Mouse (Mus musculus) kidney, postnatal 25 days (tissue): ENCODE measurements around the gene Pgm3.

Experiments used
- DNase-seq, 2 experiments: peaks; one replicate each; pipeline ENCODE4 v3.0.0; 2021; ENCODE audit warnings: mixed read lengths in 2 of 2

Gene Pgm3

DNA sequence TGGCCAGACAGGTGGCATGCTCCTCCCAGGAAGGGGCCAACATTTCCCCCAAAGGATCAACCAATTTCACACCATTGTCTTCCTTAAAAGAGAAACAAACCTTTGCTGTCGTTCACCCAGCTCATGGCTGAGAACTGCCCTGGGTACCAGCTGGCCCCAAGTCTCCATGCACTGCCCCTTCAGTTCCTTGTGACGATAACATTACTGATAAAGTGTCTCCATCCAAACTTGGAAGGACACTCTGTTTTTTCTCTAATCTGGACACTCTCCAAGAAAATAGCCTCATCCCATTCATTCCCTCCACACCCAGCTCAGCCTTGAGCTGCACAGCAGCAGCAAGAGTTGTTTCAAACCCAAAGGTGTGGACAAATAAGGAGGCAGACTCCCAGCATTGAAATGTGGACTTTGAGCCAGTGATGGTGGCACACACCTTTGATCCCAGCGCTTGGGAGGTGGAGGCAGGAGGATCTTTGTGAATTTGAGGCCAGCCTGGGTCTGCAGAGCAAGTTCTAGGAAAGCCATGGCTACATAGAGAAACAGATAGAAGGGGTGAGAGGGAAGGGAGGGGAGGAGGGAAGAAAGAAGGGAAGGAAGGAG is 2.2 kb downstream of the Pgm3 start:
- DNase-seq: peak; percentile 21 to 53

DNA sequence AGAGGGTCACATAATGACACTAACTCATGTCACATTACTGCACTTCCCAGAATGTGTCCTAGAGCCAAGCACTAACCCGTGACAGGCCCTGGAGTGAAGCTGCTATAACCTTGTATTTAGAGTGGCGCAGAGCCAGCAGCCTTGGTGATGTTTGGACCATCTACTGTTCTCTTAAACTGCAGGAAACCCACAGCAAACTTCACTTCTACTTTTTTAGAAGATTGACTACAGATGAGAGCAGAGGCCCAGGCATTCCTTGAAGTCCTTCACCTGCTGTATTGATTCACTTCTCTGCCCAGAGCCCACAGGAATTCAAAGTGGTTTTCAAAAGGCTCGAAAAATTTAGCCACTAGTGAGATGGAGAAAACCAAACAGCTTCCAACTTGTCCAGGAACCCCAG is 11.1 kb downstream of the Pgm3 start:
- DNase-seq: peak; percentile 74 to 77

DNA sequence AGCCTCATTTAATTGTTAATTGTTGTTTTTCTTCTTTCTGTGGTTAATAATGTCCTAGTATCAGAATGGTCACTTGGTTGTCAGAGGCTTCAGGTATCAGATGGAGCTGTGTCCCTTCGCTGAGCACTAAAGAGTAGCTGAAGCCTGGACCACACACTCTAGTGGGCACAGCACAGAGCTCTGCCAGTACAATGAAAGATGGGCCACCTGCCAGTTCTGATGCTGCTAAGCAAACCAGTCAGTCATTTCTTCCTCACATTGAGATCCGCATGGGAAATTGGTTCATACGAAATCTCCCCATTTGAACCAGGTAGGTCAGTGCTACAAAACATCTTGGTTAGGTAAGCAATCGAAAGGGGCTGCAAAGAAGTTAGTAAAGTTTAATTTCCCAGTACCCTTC is 17.0 kb downstream of the Pgm3 start:
- no peak for DNase-seq

DNA sequence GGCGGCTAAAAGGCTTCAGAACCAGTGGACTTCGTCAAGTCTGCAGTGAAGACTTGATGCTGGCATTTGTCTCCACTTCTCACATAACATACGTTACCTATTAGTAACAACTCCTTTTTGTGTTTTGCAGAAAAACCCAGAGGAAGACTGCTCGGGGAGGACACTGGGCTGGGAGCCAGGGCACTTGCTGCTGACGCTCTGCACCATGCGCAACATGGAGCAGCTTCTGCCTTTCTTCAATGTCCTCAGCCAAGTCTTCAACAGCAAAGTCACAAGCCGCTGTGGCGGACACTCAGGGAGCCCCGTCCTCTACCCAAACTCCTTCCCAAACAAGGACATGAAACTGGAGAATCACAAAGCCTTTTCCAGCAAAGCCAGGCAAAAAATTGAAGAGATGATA is 17.8 kb downstream of the Pgm3 start:
- peak in 1 of 2 experiments; percentile 13 for DNase-seq

DNA sequence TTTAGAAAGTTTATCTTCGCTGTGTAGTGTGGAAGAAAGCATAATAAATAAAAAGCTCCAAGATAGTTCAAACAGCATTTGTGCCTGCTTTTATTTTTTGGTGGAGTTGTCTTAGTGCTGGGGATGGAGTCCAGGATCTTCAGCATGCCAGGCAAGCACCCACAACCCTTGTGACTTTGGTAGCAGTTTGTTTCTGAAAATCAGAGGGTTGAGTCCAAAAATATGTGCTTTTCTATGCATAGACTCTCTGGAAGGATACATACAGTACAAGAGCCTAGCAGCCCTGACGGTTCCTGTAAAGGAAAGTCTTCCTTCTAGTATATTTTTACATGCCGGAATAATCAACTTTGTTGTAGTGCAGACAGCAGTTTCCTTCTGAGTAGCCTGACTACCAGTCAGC is 20.9 kb downstream of the Pgm3 start:
- no peak for DNase-seq

DNA sequence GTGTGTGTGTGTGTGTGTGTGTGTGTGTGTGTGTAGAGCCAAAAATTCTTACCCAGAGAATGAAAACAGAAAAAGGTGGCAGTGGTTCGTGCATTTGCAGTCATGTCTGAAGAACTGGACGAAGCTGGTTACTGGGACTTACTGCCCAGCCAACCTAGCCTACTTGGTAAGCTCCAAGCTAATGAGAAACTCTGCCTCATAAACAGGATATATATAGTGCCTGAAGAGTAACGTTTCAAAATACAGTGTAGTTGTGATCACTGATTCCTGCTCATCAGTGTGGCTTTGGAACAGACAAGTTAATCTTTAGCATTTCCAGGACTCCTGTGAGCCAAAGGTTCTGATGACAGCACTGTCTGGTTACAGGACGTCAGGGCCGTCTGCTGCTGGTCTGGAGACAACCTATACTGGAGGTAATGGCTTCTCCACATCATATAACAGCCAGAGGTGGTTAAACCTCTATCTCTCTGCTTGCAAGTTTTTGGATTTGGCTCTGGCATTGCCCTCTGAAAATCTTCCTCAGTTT is 21.9 kb downstream of the Pgm3 start:
- no peak for DNase-seq

DNA sequence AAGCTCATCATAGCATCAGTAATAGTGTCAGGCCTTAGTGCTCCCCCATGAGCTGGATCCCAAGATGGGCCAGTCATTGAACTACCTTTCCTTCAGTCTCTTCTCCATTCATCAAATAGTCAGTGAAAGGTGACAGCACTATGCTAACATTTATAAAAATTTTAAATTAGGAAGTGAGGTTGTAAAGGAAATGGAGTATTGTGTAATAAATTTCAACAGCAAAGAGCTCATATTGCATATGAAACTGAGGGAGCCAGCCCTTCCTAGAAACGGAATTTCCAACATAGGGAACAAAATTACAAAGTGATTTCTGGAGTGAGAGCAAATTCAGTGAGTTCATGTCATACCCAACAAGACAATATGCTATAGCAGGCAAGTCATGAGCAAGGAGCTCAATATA is 27.1 kb downstream of the Pgm3 start:
- DNase-seq: no peak

DNA sequence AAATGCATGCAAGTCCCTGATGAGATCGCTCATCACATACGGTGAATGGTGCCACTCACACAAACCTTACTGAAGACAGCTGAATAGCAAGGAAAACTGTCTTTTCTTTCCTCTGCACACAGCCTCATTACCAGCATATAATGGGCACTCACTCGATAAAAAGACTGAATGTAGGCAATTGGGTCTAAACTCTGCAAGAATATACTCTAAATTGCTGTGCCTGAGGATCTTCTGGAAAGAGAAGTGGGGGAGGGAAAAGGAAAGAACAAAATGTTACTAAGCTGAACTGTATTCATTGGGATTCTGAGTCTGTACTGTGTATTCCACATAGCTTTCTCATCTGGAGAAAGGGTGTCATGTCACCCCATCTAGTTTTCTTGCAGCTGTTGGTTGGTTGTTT is 28.2 kb downstream of the Pgm3 start:
- DNase-seq: no peak

DNA sequence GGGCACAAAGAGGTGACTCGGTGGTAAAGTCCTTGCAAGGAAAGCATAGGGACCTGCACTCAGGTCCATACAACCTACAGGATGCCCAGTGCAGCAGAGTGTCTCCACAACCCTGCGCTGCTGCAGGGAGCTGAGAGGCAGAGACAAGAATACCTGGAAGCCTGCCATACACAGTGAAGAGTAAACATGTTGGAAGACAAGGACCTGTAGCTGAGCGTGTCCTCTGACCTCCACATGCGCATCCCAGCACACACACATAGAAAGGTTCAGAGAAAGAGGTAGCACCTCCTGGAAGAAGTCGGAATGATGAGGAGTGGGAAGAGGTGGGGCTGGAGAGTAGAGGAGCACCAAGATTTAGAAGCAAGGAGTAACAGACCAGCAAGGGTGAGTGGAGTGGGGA is 37.6 kb downstream of the Pgm3 start:
- no peak for DNase-seq

DNA sequence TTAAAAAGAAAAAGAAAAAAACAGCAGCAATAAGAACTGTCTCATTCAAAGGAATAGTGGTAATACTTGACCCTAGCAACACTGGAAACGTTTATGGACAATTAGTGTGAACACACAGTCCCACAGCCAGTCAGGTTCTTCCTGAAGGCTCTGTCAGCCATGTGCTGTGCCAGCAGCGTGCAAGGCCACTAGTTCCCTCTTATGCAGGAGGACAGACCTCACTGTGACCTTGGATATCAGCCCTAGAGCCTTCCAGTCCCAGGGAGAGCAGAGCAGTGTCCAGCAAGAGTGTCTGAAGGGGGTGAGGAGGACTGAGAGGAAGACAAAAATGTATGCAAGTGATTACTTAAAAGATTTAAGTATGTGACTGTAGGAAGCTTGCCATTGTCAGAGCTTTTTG is 46.0 kb downstream of the Pgm3 start:
- DNase-seq: no peak

DNA sequence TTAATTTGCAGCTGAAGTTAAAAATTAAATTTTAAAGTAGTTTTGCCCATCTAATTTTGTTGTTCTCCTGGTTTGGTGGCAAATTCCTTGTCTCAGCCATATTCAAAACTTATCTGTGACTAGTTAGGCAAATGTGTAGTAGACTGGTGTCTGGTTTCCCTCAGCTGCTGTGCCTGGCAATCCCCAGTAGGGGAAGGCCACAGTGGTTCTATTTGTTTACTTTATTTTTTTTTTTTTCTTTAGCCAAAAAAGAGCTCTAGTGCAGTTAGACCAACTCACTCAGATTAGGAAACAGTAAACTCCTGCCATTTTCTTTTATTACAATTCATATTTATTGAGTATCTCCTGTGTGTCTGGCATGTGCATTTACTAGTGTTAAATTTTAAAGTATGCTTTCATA is 49.3 kb downstream of the Pgm3 start:
- no peak for DNase-seq

DNA sequence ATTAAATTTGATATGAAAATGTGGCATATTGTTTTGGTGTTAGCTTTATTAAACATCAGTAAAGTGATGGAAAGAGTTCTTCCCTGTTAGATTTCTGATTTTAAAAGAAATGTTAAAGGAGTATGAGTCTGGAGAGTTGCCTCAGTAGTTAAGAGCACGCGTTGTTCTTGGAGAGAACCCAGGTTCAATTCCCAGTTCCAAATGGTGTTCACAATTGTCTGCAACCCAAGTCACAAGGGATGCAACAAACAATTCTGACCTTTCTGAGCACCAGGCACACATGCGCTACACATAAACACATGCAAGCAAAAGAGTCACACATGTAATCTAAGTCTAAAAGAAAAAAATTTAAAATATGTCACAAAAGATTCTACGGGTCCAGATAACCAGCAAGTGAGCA is 56.8 kb downstream of the Pgm3 start:
- no peak for DNase-seq

DNA sequence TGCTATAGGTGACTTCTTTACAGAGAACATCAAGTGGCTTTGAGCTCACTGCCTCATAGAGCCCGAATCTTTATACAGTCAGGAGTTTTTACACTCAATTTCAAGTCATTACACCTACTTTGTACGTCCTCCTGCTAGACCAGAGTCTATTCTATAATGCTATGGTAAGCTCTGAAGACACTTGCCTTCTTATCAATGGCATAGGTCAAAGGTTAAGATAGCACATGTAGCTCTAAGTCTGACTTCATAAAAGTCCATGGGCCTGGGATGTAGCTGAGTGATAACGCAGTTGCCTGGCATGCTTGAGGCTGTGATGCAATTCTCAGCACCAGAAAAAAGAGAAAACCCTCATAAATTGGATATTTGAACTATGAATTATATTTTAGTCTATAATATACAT is 57.3 kb downstream of the Pgm3 start:
- no peak for DNase-seq

DNA sequence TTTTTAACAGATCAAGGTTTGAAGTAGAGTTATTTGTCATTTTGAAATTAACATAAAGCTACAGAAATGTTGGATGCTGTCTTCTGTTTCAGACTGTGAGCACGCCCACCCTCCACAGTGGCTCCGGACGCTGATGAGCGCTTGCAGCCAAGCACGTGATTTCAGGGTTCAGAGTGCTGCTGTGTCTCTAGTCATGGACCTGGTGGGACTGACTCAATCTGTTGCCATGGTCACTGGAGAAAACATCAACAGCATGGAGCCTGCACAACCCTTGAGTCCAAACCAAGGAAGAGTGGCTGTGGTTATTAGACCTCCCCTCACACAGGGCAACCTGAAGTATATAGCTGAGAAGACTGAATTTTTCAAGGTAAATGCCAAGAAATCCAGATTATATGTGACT is 57.9 kb downstream of the Pgm3 start:
- DNase-seq: peak in 1 of 2 experiments; percentile 44

DNA sequence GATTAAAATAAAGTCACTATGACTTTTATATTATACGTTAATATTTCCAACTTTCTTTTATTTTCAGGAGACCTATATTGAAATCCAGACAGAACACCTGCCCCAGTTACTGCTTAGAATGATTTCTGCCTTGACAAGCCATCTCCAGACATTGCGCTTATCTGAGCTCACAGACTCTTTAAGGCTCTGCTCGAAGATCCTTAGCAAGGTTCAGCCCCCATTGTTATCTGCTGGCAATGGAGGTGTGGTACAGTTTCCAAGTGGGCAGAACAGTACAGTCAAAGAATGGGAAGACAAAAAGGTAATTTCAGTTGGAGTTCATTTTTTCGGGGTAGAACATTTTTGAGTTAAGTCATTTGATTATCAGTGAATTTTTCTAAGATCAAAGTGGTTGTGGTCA is 64.2 kb downstream of the Pgm3 start:
- DNase-seq: no peak
